16 mouse cellular contexts compared by ENCODE assay signal in the genomic region with DNA sequence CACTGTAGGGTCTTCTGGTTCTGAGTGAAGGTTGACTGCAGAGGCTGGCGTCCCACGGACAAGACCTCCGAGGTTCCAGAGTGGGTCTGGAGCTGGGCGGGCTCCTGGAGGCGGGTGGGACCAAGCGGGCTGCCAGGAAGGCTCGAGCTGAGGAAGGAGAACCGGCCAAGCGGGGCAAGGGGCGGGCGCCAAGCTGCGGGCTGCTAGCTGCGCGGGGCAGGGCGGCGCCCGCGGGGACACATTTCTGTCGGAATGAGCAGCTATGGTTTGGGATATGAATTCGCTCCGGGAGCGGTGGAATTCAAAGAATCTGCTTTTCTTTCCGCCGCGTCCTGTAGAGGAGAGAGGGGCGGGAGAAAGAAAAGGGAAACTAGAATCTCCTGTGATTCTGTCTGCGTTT. TPM values are rescaled to one million over a fixed set of nuclear protein-coding genes. Genes with fewer than 3 reads are reported as not detected.
DNase-seq lines count a peak whose midpoint lies in the region; ATAC-seq and TF ChIP-seq lines count a peak whose summit lies in the region.
"Had no signal": no experiment of that assay in that cellular context is flagged by ENCODE, and none has a peak within 500 bp of the region (broad histone marks: within the 10 kb centered on the region; RNA-seq: fewer than 3 reads in every experiment).

No protein-coding gene starts in this region.

- no peaks in the 10 kb centered on the region for H3K4me1 ChIP-seq in heart, embryonic 16.5 days (ENCODE audit: control insufficient read depth, insufficient read depth, low read length)
- H3K4me1 ChIP-seq in stomach, embryonic 15.5 days: peaks cover 3% of the 10 kb centered on the region; the same call in 1 of the 2 replicates
- H3K4me1 ChIP-seq in stomach, postnatal 0 days (replicated peaks; ENCODE audit: control insufficient read depth, insufficient read depth): no peaks in the 10 kb centered on the region
- H3K4me1 ChIP-seq in intestine, embryonic 16.5 days (ENCODE audit: control insufficient read depth, insufficient read depth, low read length): no peaks in the 10 kb centered on the region
- H3K4me1 ChIP-seq: hindbrain, embryonic 13.5 days had no signal

- no peak for TF ChIP-seq CTCF in stomach, postnatal 0 days (IDR thresholded peaks at IDR 0.05; ENCODE audit: low read depth)

- H3K27me3 ChIP-seq in heart, embryonic 16.5 days (ENCODE audit: control insufficient read depth, insufficient read depth, low read length): peaks cover 99% of the 10 kb centered on the region
- H3K27me3 ChIP-seq in stomach, embryonic 15.5 days (replicated peaks): peaks cover 99% of the 10 kb centered on the region
- peaks cover 63% of the 10 kb centered on the region for H3K27me3 ChIP-seq in stomach, postnatal 0 days (ENCODE audit: control insufficient read depth, insufficient read depth, low read length)
- peaks cover 98% of the 10 kb centered on the region for H3K27me3 ChIP-seq in intestine, embryonic 16.5 days (replicated peaks; ENCODE audit: control insufficient read depth, insufficient read depth, low read length)

- H3K36me3 ChIP-seq in heart, embryonic 16.5 days (ENCODE audit: control insufficient read depth, insufficient read depth): no peaks in the 10 kb centered on the region
- H3K36me3 ChIP-seq in stomach, embryonic 15.5 days: no peaks in the 10 kb centered on the region
- no peaks in the 10 kb centered on the region for H3K36me3 ChIP-seq in stomach, postnatal 0 days (ENCODE audit: control insufficient read depth, insufficient read depth, low read length)
- H3K36me3 ChIP-seq in intestine, embryonic 16.5 days (ENCODE audit: control insufficient read depth, insufficient read depth, low read length): no peaks in the 10 kb centered on the region
- H3K36me3 ChIP-seq: hindbrain, embryonic 13.5 days had no signal

- under 1% methylated on average over 26 of the region's 27 CpGs for WGBS in heart, embryonic 16.5 days
- under 1% methylated on average over 27 of the region's 27 CpGs for WGBS in stomach, embryonic 15.5 days
- under 1% methylated on average over 27 of the region's 27 CpGs for WGBS in stomach, postnatal 0 days
- WGBS in intestine, embryonic 16.5 days: 1% methylated on average over 27 of the region's 27 CpGs

- H3K9me3 ChIP-seq in heart, embryonic 16.5 days (replicated peaks; ENCODE audit: control insufficient read depth, low read length): no peaks in the 10 kb centered on the region
- no peaks in the 10 kb centered on the region for H3K9me3 ChIP-seq in stomach, embryonic 15.5 days
- H3K9me3 ChIP-seq in stomach, postnatal 0 days (ENCODE audit: control insufficient read depth, low read length): no peaks in the 10 kb centered on the region
- H3K9me3 ChIP-seq in intestine, embryonic 16.5 days (ENCODE audit: control insufficient read depth, low read length): no peaks in the 10 kb centered on the region
- H3K9me3 ChIP-seq: hindbrain, embryonic 13.5 days had no signal

- intact Hi-C loops in heart, postnatal 36 days (cut with DNase I): no loop called here

- no peak for DNase-seq in heart, postnatal 36 days
- DNase-seq in stomach, postnatal 0 days (ENCODE audit: low spot score): no peak
- no peak for DNase-seq in T-cell, adult 2 months (ENCODE audit: low spot score)
- DNase-seq in spleen, postnatal 4 days (ENCODE audit: low spot score in 2 of 2): no peak
- DNase-seq: cerebellum, postnatal 36 days; gastrocnemius, postnatal 14 days; left cerebral cortex, postnatal 4 days; midbrain, embryonic 14.5 days; spleen, adult 18-20 months; thymus, adult 2 months had no signal

- no peak overlapping the region for H3K27ac ChIP-seq in heart, embryonic 16.5 days (ENCODE audit: low read length)
- no peak overlapping the region for H3K27ac ChIP-seq in stomach, embryonic 15.5 days
- no peak overlapping the region for H3K27ac ChIP-seq in stomach, postnatal 0 days (replicated peaks)
- H3K27ac ChIP-seq in intestine, embryonic 16.5 days (ENCODE audit: low read length): no peak overlapping the region
- H3K27ac ChIP-seq: hindbrain, embryonic 13.5 days had no signal

- TF ChIP-seq EP300 in stomach, postnatal 0 days (optimal IDR thresholded peaks at IDR 0.05): no peak

- peak overlapping the region; percentile 33 for H3K4me3 ChIP-seq in heart, embryonic 16.5 days (ENCODE audit: low read length)
- H3K4me3 ChIP-seq in stomach, embryonic 15.5 days (replicated peaks): peak overlapping the region; percentile 3; the same call in 1 of the 2 replicates
- H3K4me3 ChIP-seq in stomach, postnatal 0 days (ENCODE audit: low read depth, low read length): no peak overlapping the region
- peak overlapping the region; percentile 13; the same call in 1 of the 2 replicates for H3K4me3 ChIP-seq in intestine, embryonic 16.5 days (ENCODE audit: low read length)
- H3K4me3 ChIP-seq: hindbrain, embryonic 13.5 days had no signal

- H3K9ac ChIP-seq in heart, embryonic 16.5 days (ENCODE audit: low read length): no peak overlapping the region
- H3K9ac ChIP-seq in stomach, embryonic 15.5 days: no peak overlapping the region
- no peak overlapping the region for H3K9ac ChIP-seq in stomach, postnatal 0 days (ENCODE audit: low read length)
- no peak overlapping the region for H3K9ac ChIP-seq in intestine, embryonic 16.5 days (ENCODE audit: low read depth, low read length)
- H3K9ac ChIP-seq: hindbrain, embryonic 13.5 days had no signal

- ATAC-seq in heart, embryonic 16.5 days (replicated peaks; ENCODE audit: extremely low read depth, insufficient read depth, low FRiP score): no peak
- ATAC-seq in stomach, embryonic 15.5 days (ENCODE audit: insufficient read depth, low FRiP score, low read depth): no peak
- ATAC-seq in stomach, postnatal 0 days (ENCODE audit: low FRiP score, low TSS enrichment): no peak
- no peak for ATAC-seq in intestine, embryonic 16.5 days

- peak overlapping the region; percentile 20; the same call in 1 of the 2 replicates for H3K4me2 ChIP-seq in heart, embryonic 16.5 days (ENCODE audit: low read depth, low read length)
- H3K4me2 ChIP-seq in stomach, embryonic 15.5 days: no peak overlapping the region
- H3K4me2 ChIP-seq in stomach, postnatal 0 days (replicated peaks; ENCODE audit: low read depth): no peak overlapping the region; the same call in 1 of the 2 replicates
- no peak overlapping the region for H3K4me2 ChIP-seq in intestine, embryonic 16.5 days (ENCODE audit: low read depth, low read length)
- H3K4me2 ChIP-seq: hindbrain, embryonic 13.5 days had no signal

RNA-seq across cellular contexts. Expression of gene Hoxc12, which starts 1.7 kb away (rescaled TPM):
- not detected in 2 replicates for polyA plus RNA-seq in heart, embryonic 16.5 days (2015; fragmentation: Nextera tagmentation; extraction: Ambion mirVana)
- not detected for total RNA-seq in heart, postnatal 36 days (2021)
- not detected in 2 replicates for polyA plus RNA-seq in stomach, embryonic 15.5 days (2015; fragmentation: Nextera tagmentation; extraction: Ambion mirVana)
- polyA plus RNA-seq in stomach, postnatal 0 days (2015; fragmentation: Nextera tagmentation; extraction: Ambion mirVana): not detected in 2 replicates
- polyA plus RNA-seq in intestine, embryonic 16.5 days (2015; fragmentation: Nextera tagmentation; extraction: Ambion mirVana): not detected in 2 replicates
- total RNA-seq: adrenal gland, adult 18-20 months; layer of hippocampus, adult 8-10 months; left cerebral cortex, postnatal 4 days had no signal
- polyA plus RNA-seq: hindbrain, embryonic 13.5 days; midbrain, embryonic 14.5 days; thymus, adult 2 months had no signal

RNA-seq across cellular contexts. Expression of gene Hoxc13, which starts 14.0 kb away (rescaled TPM):
- not detected in 2 replicates for polyA plus RNA-seq in heart, embryonic 16.5 days (2015; fragmentation: Nextera tagmentation; extraction: Ambion mirVana)
- total RNA-seq in heart, postnatal 36 days (2021): not detected
- polyA plus RNA-seq in stomach, embryonic 15.5 days (2015; fragmentation: Nextera tagmentation; extraction: Ambion mirVana): not detected in 2 replicates
- polyA plus RNA-seq in stomach, postnatal 0 days (2015; fragmentation: Nextera tagmentation; extraction: Ambion mirVana): 0.05 TPM in 1 of 2 replicates, not detected in the other
- not detected in 2 replicates for polyA plus RNA-seq in intestine, embryonic 16.5 days (2015; fragmentation: Nextera tagmentation; extraction: Ambion mirVana)
- total RNA-seq: adrenal gland, adult 18-20 months; gastrocnemius, postnatal 14 days; layer of hippocampus, adult 8-10 months; left cerebral cortex, postnatal 4 days had no signal
- polyA plus RNA-seq: hindbrain, embryonic 13.5 days; midbrain, embryonic 14.5 days; thymus, adult 2 months had no signal

RNA-seq across cellular contexts. Expression of gene Hoxc11, which starts 19.3 kb away (rescaled TPM):
- not detected in 2 replicates for polyA plus RNA-seq in heart, embryonic 16.5 days (2015; fragmentation: Nextera tagmentation; extraction: Ambion mirVana)
- not detected for total RNA-seq in heart, postnatal 36 days (2021)
- polyA plus RNA-seq in stomach, embryonic 15.5 days (2015; fragmentation: Nextera tagmentation; extraction: Ambion mirVana): 0.14 TPM in 1 of 2 replicates, not detected in the other
- not detected in 2 replicates for polyA plus RNA-seq in stomach, postnatal 0 days (2015; fragmentation: Nextera tagmentation; extraction: Ambion mirVana)
- polyA plus RNA-seq in intestine, embryonic 16.5 days (2015; fragmentation: Nextera tagmentation; extraction: Ambion mirVana): 0.06 TPM in 1 of 2 replicates, not detected in the other
- total RNA-seq: adrenal gland, adult 18-20 months; layer of hippocampus, adult 8-10 months; left cerebral cortex, postnatal 4 days had no signal
- polyA plus RNA-seq: hindbrain, embryonic 13.5 days; midbrain, embryonic 14.5 days had no signal

RNA-seq across cellular contexts. Expression of gene Hoxc10, which starts 31.7 kb away (rescaled TPM):
- not detected in 2 replicates for polyA plus RNA-seq in heart, embryonic 16.5 days (2015; fragmentation: Nextera tagmentation; extraction: Ambion mirVana)
- total RNA-seq in heart, postnatal 36 days (2021): not detected
- 0.10 and 0.31 TPM in 2 replicates for polyA plus RNA-seq in stomach, embryonic 15.5 days (2015; fragmentation: Nextera tagmentation; extraction: Ambion mirVana)
- polyA plus RNA-seq in stomach, postnatal 0 days (2015; fragmentation: Nextera tagmentation; extraction: Ambion mirVana): not detected in 2 replicates
- polyA plus RNA-seq in intestine, embryonic 16.5 days (2015; fragmentation: Nextera tagmentation; extraction: Ambion mirVana): 1.1 and 1.3 TPM in 2 replicates
- total RNA-seq: layer of hippocampus, adult 8-10 months; left cerebral cortex, postnatal 4 days had no signal
- polyA plus RNA-seq: hindbrain, embryonic 13.5 days; midbrain, embryonic 14.5 days had no signal

RNA-seq across cellular contexts. Expression of gene Hoxc5, which starts 32.3 kb away (rescaled TPM):
- 0.11 and 0.14 TPM in 2 replicates for polyA plus RNA-seq in heart, embryonic 16.5 days (2015; fragmentation: Nextera tagmentation; extraction: Ambion mirVana)
- not detected for total RNA-seq in heart, postnatal 36 days (2021)
- polyA plus RNA-seq in stomach, embryonic 15.5 days (2015; fragmentation: Nextera tagmentation; extraction: Ambion mirVana): 13.6 and 16.2 TPM in 2 replicates
- polyA plus RNA-seq in stomach, postnatal 0 days (2015; fragmentation: Nextera tagmentation; extraction: Ambion mirVana): 18.0 and 18.2 TPM in 2 replicates
- 6.8 and 7.2 TPM in 2 replicates for polyA plus RNA-seq in intestine, embryonic 16.5 days (2015; fragmentation: Nextera tagmentation; extraction: Ambion mirVana)
- total RNA-seq: layer of hippocampus, adult 8-10 months; left cerebral cortex, postnatal 4 days had no signal
